Mouse (Mus musculus) kidney, adult 2 months (tissue): ENCODE results near the gene Pim1.

ENCODE experiments used
- CTCF ChIP-seq: fragments of 200-500 bp; conservative IDR thresholded peaks from 2 replicates; pipeline ENCODE4 v1.5.1; 2011; ENCODE audit warnings: low read depth, mild to moderate bottlenecking, control low read depth, low read length, moderate library complexity, mixed read lengths; ENCODE audit not compliant: insufficient read depth, insufficient read length
- POLR2A ChIP-seq: fragments of 200-500 bp; IDR thresholded peaks from one replicate; pipeline ENCODE4 v1.6.1; 2011; ENCODE audit warnings: low read depth, low read length, control low read depth

DNA sequence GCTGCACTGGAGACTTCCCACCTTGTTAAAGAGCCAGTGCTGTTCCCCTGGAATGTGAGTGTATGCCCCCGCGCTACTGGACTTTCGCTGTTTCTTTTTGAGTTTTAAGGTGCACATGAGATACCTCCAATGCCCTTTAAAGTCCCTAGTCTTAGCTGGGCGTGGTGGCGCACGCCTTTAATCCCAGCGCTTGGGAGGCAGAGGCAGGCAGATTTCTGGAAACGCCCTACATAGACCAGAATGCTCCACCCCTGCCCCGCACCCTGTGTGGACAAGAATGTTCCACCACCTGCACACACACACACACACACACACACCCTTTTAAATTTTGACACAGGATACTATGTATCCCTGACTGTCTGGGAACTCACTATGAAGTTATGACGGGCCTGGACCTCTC lies 17.1 kb upstream of the Pim1 start:
- TF ChIP-seq POLR2A = no peak
- no peak for TF ChIP-seq CTCF
